Mouse (Mus musculus) stomach, postnatal 0 days (tissue): ENCODE data around the gene Plgrkt.

Experiments used
- CTCF ChIP-seq: IDR thresholded peaks from 2 replicates; pipeline ENCODE4 v1.5.1; 2016; ENCODE audit warnings: antibody characterized with exemption, low read depth, mild to moderate bottlenecking, moderate library complexity
- EP300 ChIP-seq: optimal IDR thresholded peaks from 2 replicates; pipeline ENCODE3; 2016; ENCODE audit warnings: antibody characterized with exemption

GRCm38 (mm10) chr19:29365105-29365504 is 2.1 kb downstream of the Plgrkt start:
- TF ChIP-seq EP300 (no peak), CTCF (no peak)
